Mouse (Mus musculus) c-Kit-positive CD71-positive TER-119-negative erythroid progenitor cells, embryonic 14.5 days (primary cell): ENCODE results near the gene Cox15.

ENCODE experiments used
- DNase-seq: peaks from one replicate; pipeline ENCODE4 v3.0.0-alpha.2; 2013; ENCODE audit warnings: low read depth

Cox15 gene

DNA sequence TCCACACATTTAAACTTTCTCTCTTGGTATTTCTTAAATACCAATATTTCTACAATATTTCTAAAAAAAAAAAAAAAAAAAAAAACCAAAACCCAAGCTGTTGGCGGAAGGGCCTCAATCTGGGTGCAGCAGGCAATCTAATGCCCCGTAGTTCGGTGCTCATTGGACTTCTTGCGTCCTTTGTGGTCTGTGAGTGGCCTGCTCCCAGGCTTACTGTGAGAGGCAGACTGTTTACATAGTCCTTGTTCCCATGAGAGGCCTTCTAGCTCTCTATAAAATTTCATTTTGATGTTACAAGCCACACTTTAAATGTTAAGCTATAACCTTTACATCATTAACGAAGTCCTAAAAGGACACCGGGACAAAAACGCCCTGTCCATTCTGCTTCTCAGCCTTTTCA is 44.6 kb downstream of the Cox15 start:
- DNase-seq: no peak

GRCm38 (mm10) chr19:43704787-43705497 is 47.9 kb downstream of the Cox15 start:
- no peak for DNase-seq

- DNase-seq: no peak
Observed at GRCm38 (mm10) chr19:43704211-43704610, 48.6 kb downstream of the Cox15 start.

DNA sequence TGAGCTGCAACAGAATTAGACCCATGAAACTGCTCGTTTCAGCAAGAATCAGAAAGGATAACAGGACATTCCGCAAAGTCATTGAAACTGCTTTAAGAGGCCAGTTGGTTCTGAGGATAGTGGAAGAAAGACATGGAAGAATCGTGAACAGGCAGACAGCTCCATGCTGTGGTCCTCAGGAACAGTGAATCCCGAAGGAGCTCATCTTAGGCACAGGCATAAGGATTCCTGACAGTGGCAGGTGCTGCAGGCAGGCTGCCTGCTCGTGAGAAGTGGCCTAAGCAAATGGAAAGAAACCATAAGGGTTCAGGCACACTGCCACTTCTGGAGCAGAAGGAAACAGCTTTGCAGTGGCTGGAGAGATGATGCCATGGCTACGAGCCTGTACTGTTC is 53.0 kb downstream of the Cox15 start:
- no peak for DNase-seq

DNA sequence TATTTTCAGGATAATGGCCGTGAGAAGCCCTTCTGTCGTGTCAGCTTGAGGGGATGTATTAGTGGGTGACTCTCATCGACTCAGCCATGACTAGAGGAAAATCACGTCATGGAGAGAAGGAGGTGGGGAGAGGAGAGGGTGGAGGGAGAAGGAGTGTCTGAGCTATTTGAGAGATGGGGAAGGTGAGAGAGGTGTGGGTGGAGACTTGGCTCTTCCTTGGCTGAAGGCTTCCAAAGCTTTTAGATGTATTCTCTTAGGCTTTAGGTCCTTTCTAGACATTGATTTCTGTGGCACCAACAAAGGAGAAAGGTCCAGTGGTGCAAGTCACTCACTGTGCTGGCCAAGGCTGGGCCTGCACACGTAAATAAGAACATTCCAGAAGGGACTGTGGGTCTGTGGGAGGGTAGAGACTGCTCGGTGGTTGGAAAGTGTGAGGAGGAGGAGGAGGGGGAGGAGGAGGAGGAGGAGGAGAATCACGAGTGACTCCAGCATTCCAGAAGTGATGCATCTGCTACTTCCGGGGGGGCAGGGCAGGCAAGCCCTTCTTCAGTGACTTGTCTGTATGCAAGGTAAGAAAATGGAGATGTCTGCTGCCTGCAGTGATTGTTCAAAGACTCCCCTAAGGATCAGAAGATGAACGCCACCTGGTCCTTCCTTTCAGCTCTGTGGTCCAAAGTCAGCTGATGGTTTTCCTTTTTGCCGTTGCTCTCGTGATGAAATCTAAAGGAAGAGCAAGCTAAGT is 53.6 kb downstream of the Cox15 start:
- no peak for DNase-seq

- DNase-seq: no peak
Observed at GRCm38 (mm10) chr19:43697666-43698370, 55.0 kb downstream of the Cox15 start.

DNA sequence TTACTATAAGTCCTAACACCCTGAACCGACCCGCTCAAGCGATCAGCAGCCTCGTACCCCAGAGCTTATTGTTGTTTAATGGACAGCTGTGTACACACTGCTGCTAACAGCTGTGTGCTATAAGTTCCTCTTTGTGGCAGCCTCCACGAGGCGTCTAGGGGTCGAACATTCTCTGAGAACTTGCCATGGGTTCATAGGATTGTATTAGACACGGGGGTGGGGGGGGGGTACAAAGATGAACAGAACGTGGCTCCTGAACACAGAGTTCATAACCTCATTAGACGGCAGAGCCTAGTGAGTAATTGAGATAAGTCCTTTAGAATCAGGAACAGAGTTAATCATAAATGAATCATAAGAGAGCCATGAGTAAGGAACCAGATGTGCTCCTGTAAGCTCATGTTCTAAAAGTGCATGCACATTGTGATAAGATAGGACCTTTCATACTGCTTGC is 57.3 kb downstream of the Cox15 start:
- DNase-seq: no peak

GRCm38 (mm10) chr19:43692815-43693214 is 60.0 kb downstream of the Cox15 start:
- no peak for DNase-seq

DNA sequence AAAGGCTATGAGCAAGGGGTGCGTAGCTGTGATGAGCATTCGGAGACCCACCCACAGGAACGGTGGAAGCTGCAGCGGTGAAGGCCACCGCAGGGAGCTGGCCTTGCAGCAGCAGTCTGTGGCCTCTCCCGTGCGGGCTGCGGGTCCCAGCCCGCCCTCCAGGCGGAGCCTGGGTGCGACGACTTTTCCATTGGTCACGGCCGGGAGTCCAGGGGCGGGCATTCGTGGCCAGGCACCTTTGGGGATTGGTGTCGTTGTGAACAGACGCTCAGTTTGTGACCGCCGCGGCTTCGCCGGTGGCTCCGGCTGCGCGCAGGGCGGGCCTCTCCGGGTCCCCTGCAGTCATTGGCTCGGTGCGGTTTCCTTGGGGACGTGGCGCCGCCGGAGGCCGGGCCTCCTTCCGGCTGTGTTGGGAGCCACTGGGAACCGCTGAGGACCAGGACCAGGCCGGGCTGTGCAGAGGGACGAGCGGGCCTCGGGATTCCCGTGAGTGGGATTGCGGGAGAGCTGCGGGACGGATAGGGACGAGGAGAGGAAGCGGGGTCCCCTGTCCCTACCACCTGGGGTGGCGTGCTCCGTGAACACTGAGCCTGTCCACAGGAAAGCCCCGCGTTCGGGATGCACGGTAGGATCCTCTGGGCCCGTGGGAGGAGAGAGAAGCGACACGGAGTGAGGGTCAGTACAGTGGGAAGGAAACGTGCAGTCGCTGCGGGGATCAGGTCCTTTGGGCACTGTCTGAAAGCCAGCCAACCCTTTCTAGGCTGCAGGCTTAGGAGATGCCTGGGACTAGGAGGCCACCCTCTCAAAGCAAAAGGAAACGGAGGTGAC is 63.2 kb downstream of the Cox15 start, which contains the start of gene Entpd7:
Gene Entpd7 (plus strand): TSS at position 254 of the 828 bp plus-strand sequence.
- DNase-seq: peak; percentile 91
